ENCODE assay signal across 19 mouse cellular contexts in the genomic region with DNA sequence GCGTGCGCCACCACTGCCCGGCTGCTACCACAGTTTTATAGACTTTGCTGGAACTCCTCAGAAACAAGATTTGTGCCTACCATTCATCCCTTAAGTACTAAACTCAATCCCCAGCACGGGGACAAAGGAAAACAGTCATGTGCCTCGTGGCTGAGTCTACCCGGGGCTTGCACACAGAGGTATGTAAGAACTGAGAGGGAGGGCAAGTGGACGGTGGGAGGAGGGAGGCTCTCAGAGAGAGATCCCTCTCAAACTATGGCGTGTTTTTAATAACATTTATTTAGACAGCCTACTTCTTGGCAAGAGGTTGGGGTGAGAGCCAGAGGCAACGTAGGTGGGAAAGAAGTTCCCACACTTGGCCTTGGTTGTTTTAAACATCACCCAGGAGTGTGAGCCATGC.
DNase-seq lines count a peak whose midpoint lies in the region; ATAC-seq and TF ChIP-seq lines count a peak whose summit lies in the region.
"Had no signal": no experiment of that assay in that cellular context is flagged by ENCODE, and none has a peak within 500 bp of the region (broad histone marks: within the 10 kb centered on the region; RNA-seq: fewer than 3 reads in every experiment).

No protein-coding gene starts in this region.

- TF ChIP-seq CTCF in intestine, postnatal 0 days (IDR thresholded peaks at IDR 0.05; ENCODE audit: low read depth) = no peak

- ATAC-seq in intestine, embryonic 14.5 days (replicated peaks; ENCODE audit: low FRiP score, low TSS enrichment, low read depth) = no peak
- ATAC-seq in intestine, postnatal 0 days = no peak
- ATAC-seq in lung, embryonic 15.5 days (ENCODE audit: borderline replicate concordance, extremely low read depth, low FRiP score, low TSS enrichment) = no peak
- ATAC-seq: forebrain, embryonic 13.5 days; Patski had no signal

- H3K9ac ChIP-seq in intestine, embryonic 14.5 days (ENCODE audit: low read length) = no peak overlapping the region
- no peak overlapping the region for H3K9ac ChIP-seq in intestine, postnatal 0 days (ENCODE audit: low read depth, low read length)
- no peak overlapping the region for H3K9ac ChIP-seq in lung, embryonic 15.5 days
- H3K9ac ChIP-seq: embryonic facial prominence, embryonic 13.5 days; forebrain, embryonic 13.5 days; heart, embryonic 12.5 days had no signal

- no peaks in the 10 kb centered on the region for H3K36me3 ChIP-seq in intestine, embryonic 14.5 days (ENCODE audit: control insufficient read depth, insufficient read depth, low read length)
- no peaks in the 10 kb centered on the region for H3K36me3 ChIP-seq in intestine, postnatal 0 days (ENCODE audit: control insufficient read depth, insufficient read depth)
- no peaks in the 10 kb centered on the region for H3K36me3 ChIP-seq in lung, embryonic 15.5 days
- H3K36me3 ChIP-seq: embryonic facial prominence, embryonic 13.5 days; heart, embryonic 12.5 days had no signal

- no peaks in the 10 kb centered on the region for H3K27me3 ChIP-seq in intestine, embryonic 14.5 days (replicated peaks; ENCODE audit: control insufficient read depth, insufficient read depth, low read length)
- no peaks in the 10 kb centered on the region for H3K27me3 ChIP-seq in intestine, postnatal 0 days (replicated peaks; ENCODE audit: control insufficient read depth, insufficient read depth, low read length)
- H3K27me3 ChIP-seq in lung, embryonic 15.5 days = no peaks in the 10 kb centered on the region
- H3K27me3 ChIP-seq: embryonic facial prominence, embryonic 13.5 days; forebrain, embryonic 13.5 days; heart, embryonic 12.5 days; Patski had no signal

- no peak overlapping the region for H3K4me3 ChIP-seq in intestine, embryonic 14.5 days (ENCODE audit: low read depth, low read length)
- no peak overlapping the region for H3K4me3 ChIP-seq in intestine, postnatal 0 days (ENCODE audit: low read depth, low read length)
- no peak overlapping the region for H3K4me3 ChIP-seq in lung, embryonic 15.5 days
- H3K4me3 ChIP-seq: embryonic facial prominence, embryonic 13.5 days; forebrain, embryonic 13.5 days; gastrocnemius, adult 2 months; heart, embryonic 12.5 days had no signal

- DNase-seq in intestine, embryonic 14.5 days (ENCODE audit: low spot score) = no peak
- DNase-seq in lung, postnatal 14 days = no peak
- peak; percentile 22 for DNase-seq in ovary, adult 18-20 months (ENCODE audit: low spot score)
- DNase-seq in ovary, postnatal 14 days (ENCODE audit: low spot score) = no peak
- no peak for DNase-seq in left cerebral cortex, postnatal 10 days (ENCODE audit: extremely low spot score in 1 of 2, low spot score in 2 of 2)
- no peak for DNase-seq in yolk sac, embryonic 10.5 days (ENCODE audit: low spot score)
- DNase-seq: adrenal gland, adult 2 months; adrenal gland, postnatal 25 days; cerebellum, adult 18-20 months; cerebellum, adult 9-11 months; cerebellum, postnatal 36 days; gastrocnemius, adult 2 months; gastrocnemius, postnatal 25 days had no signal

- intact Hi-C loops in left cerebral cortex, postnatal 10 days (cut with DNase I) = no loop called here

- H3K4me2 ChIP-seq in intestine, embryonic 14.5 days (ENCODE audit: low read length) = no peak overlapping the region
- H3K4me2 ChIP-seq in intestine, postnatal 0 days (replicated peaks; ENCODE audit: low read depth) = no peak overlapping the region
- no peak overlapping the region for H3K4me2 ChIP-seq in lung, embryonic 15.5 days
- H3K4me2 ChIP-seq: embryonic facial prominence, embryonic 13.5 days; forebrain, embryonic 13.5 days; heart, embryonic 12.5 days had no signal

- peaks cover 20% of the 10 kb centered on the region for H3K4me1 ChIP-seq in intestine, embryonic 14.5 days (replicated peaks; ENCODE audit: control insufficient read depth, insufficient read depth, low read length)
- no peaks in the 10 kb centered on the region for H3K4me1 ChIP-seq in intestine, postnatal 0 days (replicated peaks; ENCODE audit: control insufficient read depth, insufficient read depth, low read length)
- H3K4me1 ChIP-seq in lung, embryonic 15.5 days = peaks cover 27% of the 10 kb centered on the region

- 60% methylated on average over 9 of the region's 9 CpGs for WGBS in intestine, embryonic 14.5 days
- 65% methylated on average over 9 of the region's 9 CpGs for WGBS in intestine, postnatal 0 days
- WGBS in lung, embryonic 15.5 days = 51% methylated on average over 9 of the region's 9 CpGs

- no peaks in the 10 kb centered on the region for H3K9me3 ChIP-seq in intestine, embryonic 14.5 days (ENCODE audit: control insufficient read depth, low read length)
- H3K9me3 ChIP-seq in intestine, postnatal 0 days (ENCODE audit: control insufficient read depth) = no peaks in the 10 kb centered on the region
- no peaks in the 10 kb centered on the region for H3K9me3 ChIP-seq in lung, embryonic 15.5 days
- H3K9me3 ChIP-seq: embryonic facial prominence, embryonic 13.5 days; forebrain, embryonic 13.5 days; heart, embryonic 12.5 days had no signal

- peak overlapping the region; percentile 43; the same call in 1 of the 2 replicates for H3K27ac ChIP-seq in intestine, embryonic 14.5 days (ENCODE audit: low read depth)
- no peak overlapping the region for H3K27ac ChIP-seq in intestine, postnatal 0 days (ENCODE audit: low read depth, low read length)
- peak overlapping the region; percentile 36; the same call in 1 of the 2 replicates for H3K27ac ChIP-seq in lung, embryonic 15.5 days
- H3K27ac ChIP-seq: embryonic facial prominence, embryonic 13.5 days; forebrain, embryonic 13.5 days; gastrocnemius, adult 2 months had no signal
